Mouse (Mus musculus) T-cell, adult 2 months (primary cell): ENCODE results near the gene Sox8.

Experiments
- DNase-seq: peaks from one replicate; pipeline ENCODE4 v3.0.0; 2022; ENCODE audit warnings: low spot score

The Sox8 gene

DNA sequence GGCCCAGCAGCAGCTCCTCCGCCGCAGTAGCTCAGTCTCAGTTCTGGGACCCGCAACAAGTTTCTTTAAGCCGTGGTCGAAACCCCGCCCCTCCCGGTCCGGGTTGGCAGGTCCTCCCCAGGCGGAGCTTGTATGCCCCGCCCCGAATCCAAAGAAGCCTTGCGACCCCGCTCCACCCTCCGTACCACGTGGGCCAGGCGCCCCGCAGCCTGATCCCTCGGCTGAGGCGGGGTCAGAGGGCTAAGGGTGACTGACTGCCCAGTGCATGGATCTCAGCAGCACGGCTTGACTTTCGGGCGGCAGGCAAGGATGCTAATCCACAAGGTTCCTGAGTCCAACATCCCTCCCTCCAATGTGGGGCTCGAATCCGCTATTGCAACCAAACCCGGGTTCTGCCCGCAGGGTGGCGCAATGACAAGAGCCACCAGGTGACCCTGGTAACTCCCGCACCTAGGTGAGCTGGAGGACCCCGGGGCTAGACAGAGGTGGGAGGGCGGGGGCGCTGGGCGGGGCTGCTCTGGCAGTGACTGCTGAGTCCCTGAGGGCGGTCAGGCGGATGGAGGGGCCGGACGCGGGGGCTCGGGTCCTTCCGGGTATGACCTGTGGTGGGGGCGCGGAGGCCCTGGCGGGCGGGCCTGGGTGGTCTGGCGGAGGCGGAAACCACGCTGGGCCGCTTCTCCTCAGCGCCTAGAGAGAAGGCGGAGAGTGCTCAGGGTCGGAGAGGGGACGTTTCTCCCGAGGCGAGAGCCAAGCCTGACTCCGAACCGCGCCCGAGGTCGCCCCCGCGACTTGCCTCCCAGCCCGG, at the start of gene Sox8:
Sox8 (minus strand) TSS at position 39 of the 805 bp plus-strand sequence.
- peak; percentile 72 for DNase-seq

DNA sequence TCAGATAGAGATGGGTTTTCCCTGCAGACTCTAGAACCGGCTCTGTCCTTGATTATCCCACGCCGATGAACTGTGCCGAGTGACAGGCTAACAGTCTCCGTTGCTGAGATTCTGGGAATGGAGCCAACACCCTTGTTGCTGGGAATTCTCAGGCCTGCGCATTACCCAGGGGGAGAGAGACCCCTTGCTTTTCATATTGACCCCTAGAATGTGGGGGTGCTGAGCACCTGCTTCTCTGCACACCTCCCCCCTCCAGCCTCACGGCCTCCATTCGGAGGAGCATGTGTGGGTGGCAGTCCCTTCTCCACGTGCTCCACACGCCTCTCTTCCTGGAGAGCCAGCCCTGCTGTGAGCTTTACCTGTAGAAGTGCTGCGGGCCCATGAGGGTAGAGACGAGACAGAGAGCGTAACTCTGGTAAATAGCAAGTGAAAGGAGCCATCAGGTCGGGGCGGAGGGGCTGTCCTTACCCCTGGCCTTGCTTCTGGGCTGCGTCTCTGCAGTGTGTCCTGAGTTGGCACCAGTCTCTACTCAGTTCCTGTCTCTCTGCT, 48.1 kb upstream of the Sox8 start:
- DNase-seq = no peak

DNA sequence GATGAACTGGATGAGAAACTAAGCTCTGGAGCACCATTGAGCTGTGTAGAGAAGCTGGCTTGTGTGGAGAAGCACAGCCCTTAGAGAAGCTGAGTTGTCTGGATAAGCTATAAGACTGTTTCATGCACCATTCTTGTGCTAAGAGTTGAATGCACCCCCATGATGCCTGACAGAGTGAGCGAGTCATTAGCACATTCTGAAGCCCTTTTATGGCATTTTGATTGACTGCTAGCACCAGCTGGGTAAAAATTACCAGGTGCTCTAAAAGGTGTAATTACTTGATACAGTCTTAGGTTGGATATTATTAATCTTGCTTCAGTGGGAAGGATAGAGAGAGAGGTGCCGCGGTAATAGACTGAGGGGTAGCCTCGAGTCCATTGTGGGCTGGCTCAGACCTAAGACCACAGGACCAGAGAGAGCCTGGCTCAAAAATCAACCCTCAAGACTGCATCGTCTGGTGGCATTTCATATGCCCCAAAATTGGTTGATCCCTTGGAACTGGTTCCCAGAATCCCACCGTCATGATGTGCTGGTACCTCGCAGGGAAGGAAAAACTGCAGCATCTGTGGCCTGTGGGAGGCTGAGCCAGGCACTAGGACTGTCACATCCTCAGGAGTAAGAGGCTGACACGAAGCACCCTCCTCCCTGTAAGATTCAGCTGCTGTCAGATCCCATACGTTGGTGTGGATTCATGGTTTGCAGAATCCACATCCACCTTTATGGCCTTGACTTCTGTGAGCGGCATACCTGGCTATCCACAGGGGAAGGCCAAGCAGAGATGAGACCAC, 44.4 kb upstream of the Sox8 start:
- DNase-seq = no peak

DNA sequence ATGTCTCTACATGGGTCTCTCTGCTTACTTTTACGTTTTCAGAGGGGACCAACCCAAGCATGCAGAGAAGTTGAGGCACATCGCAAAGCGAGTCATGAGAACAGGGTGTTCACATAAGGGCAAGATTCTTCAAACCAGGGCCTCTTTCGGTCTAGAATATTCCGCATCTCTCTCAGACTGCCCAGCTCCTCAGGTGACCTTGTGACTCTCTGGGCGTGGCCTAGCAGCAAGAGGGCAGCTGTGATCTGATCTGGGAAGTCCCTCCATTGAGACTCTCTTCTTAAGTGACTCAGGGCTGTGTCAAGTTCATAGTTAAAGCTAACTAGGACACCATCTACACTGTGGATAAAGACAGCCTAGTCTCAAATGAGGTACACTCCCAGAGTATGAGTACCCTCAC, 42.8 kb upstream of the Sox8 start:
- no peak for DNase-seq

DNA sequence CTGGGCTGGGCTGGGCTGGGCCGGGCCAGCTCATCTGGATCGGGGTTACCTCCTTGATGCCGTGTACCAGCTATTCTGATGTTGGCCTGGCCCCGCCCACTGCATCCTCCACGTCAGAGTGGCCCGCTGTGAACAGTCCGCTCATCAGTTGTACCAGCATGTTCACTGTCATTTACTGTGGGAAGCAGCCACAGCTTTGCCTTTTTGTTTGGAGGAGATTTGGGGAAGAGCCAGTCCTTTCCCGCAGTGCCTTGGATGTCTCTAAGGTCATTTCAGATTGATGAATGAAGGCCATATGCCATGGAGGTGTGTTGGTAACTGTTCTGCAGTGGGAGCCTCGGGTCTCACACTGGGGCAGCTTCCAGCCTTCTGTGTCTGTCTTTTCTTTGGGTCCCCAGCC, 42.1 kb upstream of the Sox8 start:
- DNase-seq = no peak

DNA sequence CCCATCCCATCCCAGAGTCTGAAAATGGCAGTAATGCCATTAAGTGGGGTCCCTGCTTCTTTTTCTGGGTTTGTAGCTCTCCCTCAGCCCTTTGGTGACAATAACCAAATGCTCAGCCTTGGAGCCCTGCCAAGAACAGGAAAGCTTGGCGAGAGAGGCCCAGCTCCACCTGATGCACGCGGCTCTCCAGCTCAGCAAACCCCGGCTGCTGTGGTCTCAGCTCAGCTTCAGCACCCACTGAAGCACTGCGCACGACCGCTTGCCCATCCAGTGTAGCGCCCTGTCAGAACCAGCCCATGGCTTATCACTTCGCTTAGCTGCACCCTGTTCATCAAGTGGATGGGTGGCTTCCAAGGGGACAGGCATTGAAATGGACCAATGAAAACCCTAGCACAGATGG, 39.7 kb upstream of the Sox8 start:
- no peak for DNase-seq

DNA sequence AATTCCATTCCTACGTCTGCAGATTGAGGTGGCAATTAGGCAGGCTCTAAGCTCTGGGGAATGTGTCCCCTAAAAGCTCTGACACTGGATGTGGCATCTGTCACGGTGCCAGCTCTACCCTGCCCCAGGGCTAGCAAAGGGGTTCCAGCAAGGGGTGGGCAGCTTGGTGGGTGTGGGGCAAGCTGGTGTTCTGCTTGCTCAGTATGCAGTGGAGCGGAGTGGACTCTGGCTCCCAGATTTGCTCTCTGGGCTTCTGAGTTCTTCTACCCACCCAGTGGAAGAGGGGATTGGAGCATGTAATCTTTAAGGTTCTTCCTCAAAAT, 39.0 kb upstream of the Sox8 start:
- no peak for DNase-seq

DNA sequence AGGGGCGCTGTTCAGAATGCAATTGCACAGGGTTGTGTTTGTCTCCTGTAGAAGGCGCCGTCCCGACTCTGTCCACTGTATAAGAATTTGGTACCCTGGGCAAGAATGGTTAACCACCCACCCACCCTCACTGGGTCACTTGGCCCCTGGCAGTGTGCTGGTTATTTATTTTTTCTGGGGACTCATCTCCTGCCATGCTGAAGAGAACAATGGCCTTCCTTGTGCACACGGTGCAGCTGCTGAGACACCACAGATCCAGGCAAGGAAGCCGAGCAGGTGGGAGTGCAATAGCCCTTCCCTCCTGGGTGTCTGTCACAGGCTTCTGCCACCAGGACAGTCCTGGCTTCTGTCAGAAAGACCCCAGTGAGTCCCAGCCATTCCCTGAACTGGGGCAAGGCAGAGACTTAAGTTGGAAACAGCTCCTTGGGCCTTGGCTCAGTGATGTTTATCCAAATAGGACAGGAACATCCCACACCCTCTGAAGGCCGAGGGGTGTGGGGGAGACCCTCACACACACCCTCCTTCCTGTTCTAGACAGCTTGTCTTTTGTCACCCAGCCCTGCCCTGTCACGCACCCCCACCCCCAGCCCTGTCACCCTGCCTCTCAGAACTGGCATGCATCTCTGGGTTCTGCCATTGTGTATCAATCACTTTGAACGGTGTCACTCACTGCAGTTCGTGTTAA, 38.5 kb upstream of the Sox8 start:
- no peak for DNase-seq

DNA sequence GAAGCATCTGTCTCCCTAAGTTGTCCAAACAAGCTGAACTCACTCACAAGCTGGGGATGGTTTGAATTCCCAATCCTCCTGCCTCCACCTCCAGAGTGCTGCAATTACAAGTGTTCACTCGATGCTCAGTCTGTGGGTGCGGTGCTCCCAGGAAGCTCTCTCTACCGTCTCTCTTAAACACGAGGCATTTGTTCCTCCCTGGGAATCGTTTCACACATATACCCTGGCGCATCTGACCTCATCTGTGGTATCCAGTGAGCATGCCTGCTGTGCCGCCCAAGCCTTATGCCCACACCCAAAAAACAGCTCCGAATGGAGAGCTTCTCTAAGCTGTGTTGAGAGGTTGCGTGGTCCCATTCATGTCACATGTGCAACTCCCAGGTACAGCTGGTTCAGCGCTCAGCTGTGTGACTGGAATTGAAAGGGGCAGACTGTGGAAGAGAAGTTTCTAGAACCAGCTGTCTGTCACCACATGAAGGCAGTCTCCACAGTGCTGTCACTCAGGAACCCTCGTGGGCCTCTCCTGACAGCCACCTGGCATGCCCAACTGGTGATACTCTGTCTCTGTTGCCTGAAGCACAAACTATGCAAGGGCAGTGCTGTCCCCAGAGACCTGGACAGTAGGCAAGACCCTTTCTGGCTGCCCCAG, 37.8 kb upstream of the Sox8 start:
- no peak for DNase-seq

DNA sequence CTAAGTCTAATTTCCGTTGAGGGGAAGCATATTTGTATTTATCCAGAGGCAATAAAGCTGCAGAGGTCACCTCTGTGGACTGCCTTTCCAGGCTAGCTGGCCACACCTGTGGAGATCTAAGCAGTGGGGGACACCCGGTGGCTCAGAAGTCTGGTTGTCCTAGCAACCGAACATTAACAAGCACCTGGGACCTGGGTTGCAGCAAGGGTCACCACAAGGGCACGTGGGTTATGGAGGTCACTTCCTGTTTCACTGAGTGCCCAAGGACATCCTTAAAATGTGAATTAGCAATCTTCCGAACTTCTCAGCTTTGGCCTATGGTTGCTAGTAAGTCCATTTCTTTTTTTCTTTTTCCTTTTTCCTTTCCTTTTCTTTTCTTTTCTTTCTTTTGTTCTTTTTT, 33.7 kb upstream of the Sox8 start:
- DNase-seq = no peak

DNA sequence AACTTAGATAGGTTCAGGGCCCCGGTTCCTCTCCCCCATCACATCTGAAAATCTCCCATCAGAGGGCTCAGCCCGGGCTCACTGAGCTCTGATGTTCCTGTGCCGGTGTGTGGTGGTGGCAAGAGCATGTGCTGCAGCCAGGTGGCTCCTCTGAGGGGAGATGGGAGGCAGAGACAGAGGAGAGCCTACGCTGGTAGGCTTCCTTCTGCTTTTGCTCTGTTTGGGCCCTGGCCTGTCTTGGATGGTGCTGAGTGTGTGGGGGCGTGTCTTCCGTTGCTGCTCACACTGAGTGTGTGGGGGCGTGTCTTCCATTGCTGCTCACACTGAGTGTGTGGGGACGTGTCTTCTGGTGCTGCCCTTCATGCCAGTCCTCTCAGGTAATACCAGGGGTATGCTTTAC, 31.9 kb upstream of the Sox8 start:
- no peak for DNase-seq

DNA sequence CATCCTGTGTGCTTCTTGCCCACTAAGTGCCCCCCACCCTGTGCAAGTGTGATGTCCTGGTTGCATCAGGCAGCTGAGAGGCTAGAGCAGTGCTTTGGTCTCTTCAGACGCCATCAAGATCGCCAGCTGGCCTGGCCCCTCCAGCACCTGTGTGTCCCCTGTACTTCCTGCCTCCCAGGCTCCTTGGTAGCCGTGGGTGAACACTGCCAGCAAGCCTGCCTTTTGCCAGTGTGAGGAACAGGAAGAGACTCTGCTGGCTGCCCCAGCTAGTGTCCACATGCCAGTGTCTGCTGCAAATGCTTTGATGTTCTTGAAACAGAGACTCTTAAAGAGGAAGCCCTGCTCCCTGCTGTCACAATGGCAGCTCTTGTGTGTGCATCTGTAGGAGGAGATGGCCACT, 27.1 kb upstream of the Sox8 start:
- DNase-seq = no peak

DNA sequence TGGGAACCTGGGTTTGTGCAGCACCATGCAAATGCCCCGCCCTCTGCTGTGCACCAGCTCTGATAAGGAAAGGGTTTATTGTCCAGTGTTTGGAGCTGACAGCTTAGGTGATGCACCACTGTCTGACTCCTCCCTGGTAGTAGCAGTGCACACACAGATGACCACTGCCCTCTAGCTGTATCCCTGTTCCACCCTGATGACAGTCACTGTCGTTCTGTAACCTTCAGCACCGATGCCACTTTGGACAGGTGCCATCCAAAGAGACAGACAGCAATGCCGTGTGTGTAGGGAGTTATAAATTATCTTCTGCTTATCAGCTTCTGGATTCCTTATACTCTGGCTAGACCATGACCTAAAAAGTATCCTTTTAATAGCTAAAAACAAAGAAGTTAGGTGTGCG, 25.0 kb upstream of the Sox8 start:
- DNase-seq = no peak

DNA sequence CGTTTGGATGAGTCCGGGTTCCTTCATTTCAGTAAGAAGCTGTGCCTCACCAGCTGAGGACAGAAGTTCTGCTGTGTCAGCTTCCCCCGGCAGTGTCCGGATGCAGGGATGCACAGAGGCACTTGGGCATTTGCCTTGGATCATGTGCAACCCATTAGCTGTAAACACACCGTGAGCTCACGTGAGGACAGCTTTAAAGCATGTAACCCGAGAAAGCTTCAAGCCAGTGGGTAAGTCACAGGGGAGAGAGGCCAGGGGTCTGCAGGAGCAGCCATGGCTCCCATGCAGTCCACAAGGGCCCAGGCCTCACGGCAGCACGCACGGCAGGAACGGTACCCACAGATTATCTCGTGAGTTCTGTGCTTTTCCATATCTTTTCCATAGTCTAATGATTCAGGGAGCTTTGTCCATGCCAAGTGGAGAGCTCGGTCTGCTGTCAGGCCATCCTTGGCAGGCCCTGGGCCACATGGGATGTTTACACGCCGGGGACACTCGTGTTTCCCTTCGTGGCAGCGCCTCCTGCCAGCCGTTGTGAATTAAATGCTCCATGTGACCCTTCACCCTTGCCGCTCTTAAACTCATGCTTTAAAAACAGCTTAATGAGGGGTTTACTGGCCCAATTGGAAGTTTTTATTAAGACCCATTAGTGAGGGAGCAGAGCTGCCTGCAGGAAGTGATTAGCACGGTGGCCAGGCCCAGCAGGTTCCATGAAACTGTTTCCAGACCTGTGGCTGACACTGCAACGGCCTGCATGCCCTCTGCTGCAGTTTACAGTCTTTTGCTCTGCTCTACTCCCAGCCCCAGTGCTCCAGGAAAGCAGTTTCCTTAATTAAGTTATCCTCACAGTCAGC, 23.1 kb upstream of the Sox8 start:
- DNase-seq = no peak

DNA sequence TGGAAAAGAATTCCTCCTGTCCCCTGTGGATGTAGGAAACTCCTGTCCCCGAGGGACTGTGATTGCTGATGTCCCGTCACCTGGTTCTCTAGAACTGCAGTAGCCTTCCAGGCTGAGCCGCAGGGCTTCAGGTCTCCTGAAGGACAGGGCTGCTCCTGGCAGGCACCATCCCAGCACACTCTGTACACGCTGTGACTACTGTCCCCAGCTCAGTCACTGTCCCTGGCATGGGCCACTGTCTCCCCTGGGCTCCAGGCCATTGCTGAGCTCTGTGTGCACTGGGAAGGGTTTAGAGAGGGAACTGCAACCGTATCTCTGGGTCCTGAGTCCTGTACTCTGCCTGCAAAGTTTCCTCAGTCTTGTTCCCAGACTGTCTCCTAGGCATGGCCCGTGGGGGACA, 21.9 kb upstream of the Sox8 start:
- DNase-seq = no peak

DNA sequence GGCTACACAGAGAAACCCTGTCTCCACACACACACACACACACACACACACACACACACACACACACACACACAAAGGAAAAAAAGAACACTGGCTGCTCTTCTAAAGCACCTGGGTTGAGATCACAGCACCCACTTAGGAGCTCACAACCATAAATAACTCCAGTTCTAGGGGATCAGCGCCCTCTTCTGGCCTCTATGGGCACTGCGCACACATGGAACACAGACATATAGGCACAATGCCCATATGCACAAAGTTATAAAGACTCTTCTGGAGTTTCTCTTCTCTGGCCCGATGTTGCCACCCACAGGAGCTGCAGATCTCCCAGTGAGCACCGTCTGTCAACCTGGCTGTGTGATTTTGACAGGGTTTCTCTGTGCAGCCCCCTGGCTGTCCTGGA, 20.5 kb upstream of the Sox8 start:
- DNase-seq = no peak

DNA sequence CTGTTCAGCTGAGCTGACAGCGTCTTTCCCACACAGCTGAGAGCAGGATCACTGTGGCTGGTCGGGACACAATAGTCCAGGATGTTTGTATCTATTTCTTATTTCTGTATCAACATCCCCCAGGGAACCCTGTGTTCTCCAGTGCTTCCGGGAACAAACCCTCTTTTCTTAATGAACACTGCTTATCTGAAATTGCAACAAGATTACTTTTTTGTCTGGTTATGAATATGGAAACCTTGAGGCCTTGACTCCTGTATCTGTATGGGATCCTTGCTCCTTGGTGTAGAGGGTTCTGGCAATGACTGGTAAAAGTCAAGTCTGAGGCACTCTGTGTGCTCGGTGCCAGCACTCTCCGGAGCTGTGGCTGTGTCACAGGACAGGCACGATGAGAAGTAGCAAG, 19.6 kb upstream of the Sox8 start:
- no peak for DNase-seq

DNA sequence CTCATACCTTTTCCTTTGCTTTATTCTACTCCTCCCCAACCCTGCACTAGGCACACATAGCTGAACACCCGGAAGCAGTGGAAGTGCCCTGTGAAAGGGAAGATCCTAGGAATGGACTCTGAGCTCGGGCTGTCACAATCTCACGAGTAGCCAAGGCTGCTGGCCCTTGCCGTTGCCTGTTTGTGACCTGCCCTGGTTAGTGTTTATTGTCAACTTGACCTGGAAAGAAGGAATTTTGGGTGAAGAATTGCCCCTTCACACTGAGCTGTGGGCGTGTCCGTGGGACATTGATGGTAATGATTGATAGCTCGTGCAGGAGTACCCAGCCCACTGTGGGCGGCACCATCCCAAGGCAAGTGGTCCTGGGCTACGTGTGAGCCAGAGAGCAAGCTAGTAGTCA, 14.2 kb upstream of the Sox8 start:
- no peak for DNase-seq

DNA sequence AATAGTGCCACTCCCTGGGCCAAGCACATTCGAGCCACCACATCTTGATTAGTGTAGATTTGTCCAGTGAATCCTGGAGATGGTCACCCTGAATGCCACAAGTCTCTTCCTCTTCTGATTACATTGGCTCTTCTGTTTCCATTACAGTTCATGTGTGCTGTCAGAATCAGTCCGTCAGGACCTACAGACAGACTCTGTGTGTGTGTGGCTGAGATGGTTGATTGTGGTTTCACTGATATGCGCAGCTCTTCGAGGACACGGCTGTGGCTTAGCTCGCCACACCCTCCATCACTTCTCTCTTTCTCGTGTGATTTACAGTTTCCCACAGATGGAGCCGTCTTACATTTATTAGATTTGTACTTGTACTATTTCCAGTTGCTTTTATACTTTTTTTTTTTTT, 13.4 kb upstream of the Sox8 start:
- DNase-seq = peak; percentile 29

DNA sequence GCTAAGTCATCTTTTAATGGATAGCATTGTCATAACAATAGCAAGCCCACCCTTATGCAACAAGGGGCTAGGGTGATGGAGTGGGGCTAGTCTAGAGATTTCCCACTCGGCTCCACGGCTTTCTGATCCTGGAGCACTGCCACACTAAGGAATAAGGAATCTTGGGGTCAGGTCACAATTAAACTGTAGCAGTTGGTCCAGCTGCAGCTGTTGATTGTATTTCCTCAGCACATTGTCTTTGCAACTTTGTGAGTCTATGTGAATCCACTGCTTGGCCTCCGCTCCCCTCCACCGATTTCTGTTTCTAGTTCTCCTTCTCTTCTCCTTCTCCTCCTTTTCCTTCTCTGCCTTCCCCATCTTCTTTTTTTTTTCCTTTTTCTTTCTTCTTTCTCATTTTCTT, 12.6 kb upstream of the Sox8 start:
- no peak for DNase-seq

DNA sequence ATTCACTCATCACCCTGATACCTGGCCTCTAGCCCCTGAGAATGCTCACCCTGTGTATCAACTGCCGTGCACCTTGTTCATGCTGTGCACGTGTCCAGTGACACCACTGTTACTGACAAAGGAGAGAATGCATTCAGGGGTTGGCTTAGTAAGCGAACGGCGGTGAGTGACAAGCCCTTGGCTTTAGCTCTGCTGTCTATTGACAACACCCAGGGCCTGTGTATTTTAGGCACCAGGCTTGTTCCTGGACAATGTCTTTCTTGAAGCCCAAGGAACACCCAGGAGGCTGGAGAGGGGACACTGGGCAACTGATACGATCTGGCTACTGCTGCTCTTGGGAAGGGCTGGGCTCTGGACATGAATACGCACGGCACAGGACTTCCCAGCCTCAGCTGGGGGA, 11.6 kb upstream of the Sox8 start:
- DNase-seq = no peak
